Mouse (Mus musculus) R1 (cell line): ENCODE results near the gene Tmem234.
A peak's percentile ranks its signal among the peaks of the same experiment; 100 is the strongest.

Source experiments
- DNase-seq: peaks from one replicate; pipeline ENCODE4 v3.0.0-alpha.2; 2018; ENCODE audit warnings: low read depth, low spot score

The Tmem234 gene

GRCm38 (mm10) chr4:129622120-129622802 lies 21.8 kb downstream of the Tmem234 start:
- DNase-seq = no peak

GRCm38 (mm10) chr4:129622803-129623535 lies 22.5 kb downstream of the Tmem234 start:
- DNase-seq = no peak

GRCm38 (mm10) chr4:129623681-129624091 lies 23.2 kb downstream of the Tmem234 start, which contains the start of gene Ccdc28b:
Gene Ccdc28b, minus strand, starts transcription at chr4:129623947.
- peak; percentile 77 for DNase-seq

GRCm38 (mm10) chr4:129624281-129625028 lies 24.0 kb downstream of the Tmem234 start:
- peak; percentile 93 for DNase-seq

GRCm38 (mm10) chr4:129625029-129625370 lies 24.5 kb downstream of the Tmem234 start:
- no peak for DNase-seq

- DNase-seq = no peak
Measured at GRCm38 (mm10) chr4:129625496-129625895, 25.0 kb downstream of the Tmem234 start.

GRCm38 (mm10) chr4:129626035-129626434 lies 25.6 kb downstream of the Tmem234 start:
- no peak for DNase-seq

- no peak for DNase-seq
Measured at GRCm38 (mm10) chr4:129630944-129631343, 30.5 kb downstream of the Tmem234 start.

GRCm38 (mm10) chr4:129631867-129632266 lies 31.4 kb downstream of the Tmem234 start:
- no peak for DNase-seq

- no peak for DNase-seq
Measured at GRCm38 (mm10) chr4:129633852-129634251, 33.4 kb downstream of the Tmem234 start.

- DNase-seq = no peak
Measured at GRCm38 (mm10) chr4:129639221-129639620, 38.8 kb downstream of the Tmem234 start.

GRCm38 (mm10) chr4:129640101-129640637 lies 39.7 kb downstream of the Tmem234 start:
- no peak for DNase-seq

- DNase-seq = peak; percentile 100
Measured at GRCm38 (mm10) chr4:129640638-129641467, 40.4 kb downstream of the Tmem234 start, which contains the start of gene Txlna. Gene Txlna, minus strand, starts transcription at chr4:129641065.

GRCm38 (mm10) chr4:129641756-129642155 lies 41.3 kb downstream of the Tmem234 start:
- DNase-seq = peak; percentile 21

GRCm38 (mm10) chr4:129645204-129645603 lies 44.7 kb downstream of the Tmem234 start:
- no peak for DNase-seq

- DNase-seq = no peak
Measured at GRCm38 (mm10) chr4:129648656-129649055, 48.2 kb downstream of the Tmem234 start.

GRCm38 (mm10) chr4:129650359-129650758 lies 49.9 kb downstream of the Tmem234 start:
- no peak for DNase-seq

GRCm38 (mm10) chr4:129654770-129655169 lies 54.3 kb downstream of the Tmem234 start:
- no peak for DNase-seq

- DNase-seq = no peak
Measured at GRCm38 (mm10) chr4:129661584-129661983, 61.1 kb downstream of the Tmem234 start.

GRCm38 (mm10) chr4:129662255-129662813 lies 61.9 kb downstream of the Tmem234 start:
- no peak for DNase-seq
